Mouse (Mus musculus) lung, postnatal 36 days (tissue): ENCODE results near the gene Olfr623.

Source experiments
- DNase-seq: peaks from one replicate; pipeline ENCODE4 v3.0.0; 2022; ENCODE audit warnings: mixed read lengths

The Olfr623 gene

DNA sequence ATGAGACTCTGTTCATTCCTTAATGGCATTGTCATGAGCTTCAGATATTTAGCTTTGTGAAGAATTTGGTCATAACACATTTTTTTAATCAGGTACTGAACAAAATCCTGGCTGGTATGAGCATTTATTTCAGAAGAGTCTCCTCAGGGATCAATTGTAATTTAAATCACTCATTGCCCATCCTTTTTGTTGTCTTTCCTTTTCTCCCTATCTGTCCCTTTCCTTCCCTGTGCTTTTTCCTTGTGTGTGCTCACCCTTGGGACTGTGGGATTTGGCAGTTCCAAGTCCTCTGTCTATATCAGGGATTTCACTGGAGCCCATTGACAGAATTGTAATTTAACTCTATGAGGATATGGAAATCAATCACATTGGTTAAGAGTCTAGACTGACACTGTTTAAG lies at the start of gene Olfr623:
Gene Olfr623, minus strand, starts transcription at position 101 of the 400 bp plus-strand sequence.
- DNase-seq: no peak

DNA sequence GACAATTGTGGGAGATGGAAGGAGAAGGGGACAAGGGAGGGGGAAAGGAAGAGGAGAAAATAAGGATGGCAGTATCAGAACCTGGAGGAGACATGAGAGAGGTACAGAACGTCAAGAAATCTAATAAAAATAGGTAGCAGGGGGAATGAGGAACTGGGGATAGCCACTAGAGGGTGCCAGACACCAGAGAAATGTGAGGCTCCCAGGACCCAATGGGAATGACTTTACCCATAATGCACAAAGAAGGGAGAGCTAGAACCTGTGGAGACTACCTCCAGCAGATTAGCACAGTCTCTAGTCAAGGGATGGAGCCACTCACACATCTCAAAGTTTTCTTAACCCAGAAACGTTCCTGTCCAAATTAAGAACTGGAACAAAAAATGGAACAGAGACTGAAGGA lies 48.5 kb upstream of the Olfr623 start:
- DNase-seq: no peak

DNA sequence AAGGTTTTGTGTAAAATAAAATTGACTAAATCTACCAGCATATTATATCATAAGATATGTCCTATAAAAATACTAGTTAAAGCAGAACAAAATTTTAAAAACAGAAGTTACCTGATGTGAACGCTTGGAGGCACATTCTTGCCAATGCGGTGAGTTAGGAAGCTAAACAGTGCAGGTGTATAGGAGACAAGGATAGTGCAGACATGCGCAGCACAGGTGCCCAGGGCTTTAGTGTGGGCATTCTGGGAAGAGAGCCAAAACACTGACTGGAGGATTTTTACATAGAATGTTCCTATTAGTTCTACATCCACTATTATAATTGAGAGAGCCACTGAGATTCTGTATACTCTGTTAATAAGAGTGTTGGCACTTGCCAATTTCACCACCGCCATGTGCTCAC lies 36.0 kb upstream of the Olfr623 start:
- DNase-seq: no peak

DNA sequence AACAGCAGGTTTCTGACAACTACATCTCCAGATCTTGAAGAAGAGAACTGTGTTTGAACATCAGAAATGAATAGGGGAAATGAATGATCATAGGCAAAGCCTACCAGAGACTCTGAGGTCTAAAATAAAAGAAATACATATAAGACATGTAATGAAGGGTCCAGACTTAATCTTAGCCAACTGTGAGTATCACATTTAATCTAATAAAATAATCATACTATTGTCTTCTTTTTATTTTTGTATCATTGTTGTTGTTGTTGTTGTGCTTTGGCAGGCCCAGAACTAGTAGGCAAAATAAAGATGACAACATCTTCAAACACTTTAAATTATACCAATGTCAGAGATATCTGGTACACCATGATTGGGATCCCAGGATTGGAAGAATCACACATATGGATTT lies 18.9 kb upstream of the Olfr623 start, which contains the start of gene Olfr625-ps1:
Gene Olfr625-ps1, plus strand, starts transcription at position 301 of the 400 bp plus-strand sequence.
- no peak for DNase-seq

DNA sequence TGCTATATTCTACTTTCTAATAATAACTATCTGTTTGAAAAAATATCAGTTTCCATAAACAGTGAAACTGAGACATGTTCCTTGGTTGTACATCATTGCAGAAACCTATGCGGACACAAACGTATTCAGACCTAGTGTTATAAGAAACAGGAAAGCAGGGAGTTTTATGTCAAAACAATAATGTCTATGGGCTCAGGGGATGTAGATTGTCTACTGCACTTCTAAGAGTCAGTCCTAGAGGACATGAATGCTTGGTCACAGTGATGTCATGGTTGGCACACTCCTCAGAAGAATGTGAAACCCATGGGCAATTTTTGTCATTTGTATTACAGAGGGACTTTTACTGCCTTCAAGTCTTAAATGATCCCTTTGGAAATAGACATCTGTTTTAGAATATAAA lies 7.6 kb upstream of the Olfr623 start, which contains the start of gene Olfr624:
Gene Olfr624, minus strand, starts transcription at position 101 of the 400 bp plus-strand sequence.
- DNase-seq: no peak

DNA sequence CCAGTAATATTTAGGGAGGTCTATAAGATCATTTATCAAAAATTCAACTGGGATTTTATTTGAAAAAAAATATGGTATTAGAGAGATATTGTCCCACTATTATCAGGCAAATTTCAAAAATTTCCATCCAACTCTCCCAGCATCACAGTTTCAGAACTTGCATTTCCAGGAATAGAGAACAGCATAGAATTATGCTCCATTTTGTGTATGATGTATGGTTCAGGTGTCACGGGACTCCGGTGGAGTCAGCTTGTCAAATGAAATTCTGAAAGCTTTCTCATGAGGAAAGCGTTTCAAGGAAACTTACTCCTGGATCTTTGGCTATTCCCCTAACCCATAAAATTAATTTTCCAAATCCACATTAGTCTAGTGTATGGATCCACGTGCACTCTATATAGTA lies 19.4 kb downstream of the Olfr623 start:
- no peak for DNase-seq

DNA sequence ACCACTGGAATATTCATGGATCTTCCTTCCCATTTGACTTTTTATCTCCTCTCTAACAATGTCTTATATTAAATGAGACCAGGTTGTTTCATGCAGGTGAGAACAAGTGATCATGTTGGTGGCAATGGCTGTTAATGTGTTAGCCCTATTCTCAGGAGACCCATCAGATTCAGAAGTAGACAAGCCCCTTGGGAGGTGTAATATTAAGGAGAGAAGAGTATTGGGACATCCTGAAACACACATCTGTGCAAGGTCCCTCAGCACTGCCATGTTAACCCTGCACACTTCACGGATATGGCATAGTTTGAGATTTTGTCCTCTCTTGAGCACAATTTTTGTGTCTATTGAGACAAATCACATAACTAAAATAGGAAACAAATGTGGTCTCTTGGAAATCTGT lies 20.9 kb downstream of the Olfr623 start, which contains the start of gene Olfr622:
Gene Olfr622, minus strand, starts transcription at position 101 of the 400 bp plus-strand sequence.
- no peak for DNase-seq

DNA sequence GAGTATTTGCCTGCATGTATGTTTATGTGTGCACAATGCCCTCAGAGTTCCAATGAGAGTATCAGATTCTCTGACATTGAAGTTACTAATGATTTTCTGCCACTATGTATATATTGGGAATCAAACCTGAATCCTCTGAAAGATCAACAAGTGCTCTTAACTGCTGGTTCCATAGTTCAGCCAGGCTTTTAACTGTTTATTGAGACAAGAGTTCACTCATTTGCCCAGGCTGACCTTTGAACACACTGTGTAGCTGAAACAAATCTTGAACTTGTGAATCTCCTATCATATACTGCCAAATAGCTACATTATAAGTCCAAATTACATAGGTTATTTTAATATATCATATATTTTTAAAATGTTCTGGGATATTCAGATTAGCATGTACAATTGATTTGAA lies 26.7 kb downstream of the Olfr623 start:
- no peak for DNase-seq

DNA sequence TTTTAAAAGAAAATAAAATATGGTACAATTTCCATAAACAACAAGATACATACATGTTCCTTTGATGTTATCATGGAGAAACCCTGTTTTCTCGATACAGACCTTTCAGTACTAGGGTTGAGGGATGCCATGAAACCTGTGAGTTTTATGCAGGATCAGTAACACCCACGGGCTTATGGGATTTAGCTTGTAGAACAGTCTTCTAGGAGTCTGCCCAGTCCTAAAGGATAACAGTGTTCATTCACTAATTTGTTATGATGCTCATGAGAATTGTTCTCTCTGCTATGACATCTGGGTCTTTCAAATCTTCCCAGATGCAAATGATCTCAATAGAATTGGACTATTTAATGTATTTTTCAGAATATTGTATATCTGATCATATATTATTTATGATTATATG lies 51.1 kb downstream of the Olfr623 start, which contains the start of gene Olfr620:
Gene Olfr620, minus strand, starts transcription at position 101 of the 400 bp plus-strand sequence.
- DNase-seq: no peak
